Mouse (Mus musculus) CH12.LX (cell line): ENCODE measurements around the gene Dgkg.

Experiments
- CHD2 ChIP-seq: IDR thresholded peaks from 2 replicates; pipeline ENCODE4 v1.6.1; 2011; ENCODE audit warnings: low read length, improper control_type of control experiment
- CTCF ChIP-seq, 2 experiments: IDR thresholded peaks in 1 of 2; conservative IDR thresholded peaks in 1 of 2; 2 replicates each; pipeline ENCODE4 v1.5.1; 2011 to 2012; ENCODE audit warnings: low read depth in 2 of 2, low read length in 2 of 2, improper control_type of control experiment in 1 of 2, inconsistent platforms in 1 of 2, mild to moderate bottlenecking in 1 of 2, moderate library complexity in 1 of 2
- EP300 ChIP-seq: IDR thresholded peaks from 2 replicates; pipeline ENCODE4 v1.6.1; 2011; ENCODE audit warnings: low read length, improper control_type of control experiment
- MAZ ChIP-seq: IDR thresholded peaks from 2 replicates; pipeline ENCODE4 v1.6.1; 2012; ENCODE audit warnings: low read depth, mild to moderate bottlenecking, inconsistent platforms, low read length, improper control_type of control experiment, moderate library complexity
- POLR2A ChIP-seq: IDR thresholded peaks from 2 replicates; pipeline ENCODE4 v1.6.1; 2011; ENCODE audit warnings: low read depth, mild to moderate bottlenecking, improper control_type of control experiment, low read length
- RCOR1 ChIP-seq: conservative IDR thresholded peaks from 2 replicates; pipeline ENCODE4 v1.6.1; 2012; ENCODE audit warnings: low read depth, mild to moderate bottlenecking, inconsistent platforms, low read length, improper control_type of control experiment
- SIN3A ChIP-seq: IDR thresholded peaks from 2 replicates; pipeline ENCODE4 v1.6.1; 2012; ENCODE audit warnings: low read length, improper control_type of control experiment, inconsistent platforms
- SMC3 ChIP-seq: IDR thresholded peaks from 2 replicates; pipeline ENCODE4 v1.6.1; 2011; ENCODE audit warnings: low read depth, low read length, improper control_type of control experiment
- ZMIZ1 ChIP-seq: IDR thresholded peaks from 2 replicates; pipeline ENCODE4 v1.6.1; 2012; ENCODE audit warnings: low read depth, mild to moderate bottlenecking, inconsistent platforms, low read length, improper control_type of control experiment

GRCm38 (mm10) chr16:22593907-22594306 lies 63.1 kb downstream of the Dgkg start:
- TF ChIP-seq ZMIZ1, result no peak
- TF ChIP-seq SIN3A, result no peak
- no peak for TF ChIP-seq EP300
- TF ChIP-seq MAZ, result no peak
- TF ChIP-seq POLR2A, result no peak
- TF ChIP-seq CHD2, result no peak
- peak; percentile 25 to 94; a peak in 2 of 4 replicates for TF ChIP-seq CTCF (conservative IDR thresholded peaks at IDR 0.05 in 1 of 2, IDR thresholded peaks at IDR 0.05 in 1 of 2; ENCODE audit: low read depth in 2 of 2, low read length in 2 of 2)
- no peak for TF ChIP-seq RCOR1
- TF ChIP-seq SMC3, result peak; percentile 79
